Mouse (Mus musculus) c-Kit-negative CD71-positive TER-119-positive erythroid progenitor cells, embryonic 14.5 days (primary cell): ENCODE results near the gene Rfxank.

Experiments
- DNase-seq: peaks from one replicate; pipeline ENCODE4 v3.0.0-alpha.2; 2013; ENCODE audit warnings: low read depth, low spot score

Gene Rfxank

GRCm38 (mm10) chr8:70150158-70150557 lies 11.2 kb upstream of the Rfxank start:
- DNase-seq: no peak

DNA sequence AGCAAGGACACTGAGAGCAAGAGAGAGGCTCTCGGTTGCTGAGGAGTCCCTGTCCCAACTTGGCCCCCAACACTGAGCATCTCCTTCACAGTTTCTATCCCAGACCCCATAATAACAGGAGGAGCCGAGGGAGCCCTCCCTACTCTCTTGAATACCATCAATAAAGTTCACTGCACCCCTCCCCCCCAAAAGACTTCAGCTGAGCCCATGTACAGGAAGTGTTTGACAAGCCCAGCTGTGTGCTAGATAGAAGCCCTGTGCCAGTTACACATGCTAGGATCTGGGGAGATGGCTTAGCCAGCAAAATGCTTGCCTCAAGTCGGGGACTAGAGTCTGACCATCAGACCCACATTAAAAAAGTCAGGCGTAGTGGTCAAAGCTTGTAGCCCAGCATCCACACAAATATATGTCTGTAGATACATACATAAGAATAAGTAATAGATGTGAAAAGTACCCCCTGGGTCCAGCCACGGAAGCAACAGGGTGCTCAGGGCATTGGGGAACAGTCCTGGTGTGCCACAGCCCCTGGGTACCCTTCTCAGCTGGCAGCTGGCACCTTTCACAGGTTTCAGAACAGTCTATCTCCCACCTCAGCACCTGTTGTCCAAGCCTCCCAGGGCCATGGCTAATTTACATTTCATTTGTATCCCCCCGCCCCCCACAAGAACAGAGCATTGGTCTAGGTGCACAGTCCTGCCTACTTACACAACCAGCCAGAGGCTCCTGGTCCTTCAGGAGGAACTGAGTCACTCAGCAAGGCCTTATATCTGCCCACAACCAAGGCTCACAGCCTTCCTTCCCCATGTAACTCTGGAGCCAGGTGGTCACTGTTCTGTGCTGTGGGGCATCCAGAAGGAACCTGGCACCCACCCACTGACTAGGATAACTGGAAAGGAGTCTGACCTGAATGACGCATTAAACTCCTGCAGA lies 9.0 kb upstream of the Rfxank start:
- DNase-seq: no peak

- DNase-seq: no peak
These were observed 1.0 kb upstream of the Rfxank start for GRCm38 (mm10) chr8:70139981-70140380.

GRCm38 (mm10) chr8:70137890-70138289 lies 1.1 kb downstream of the Rfxank start:
- DNase-seq: no peak

DNA sequence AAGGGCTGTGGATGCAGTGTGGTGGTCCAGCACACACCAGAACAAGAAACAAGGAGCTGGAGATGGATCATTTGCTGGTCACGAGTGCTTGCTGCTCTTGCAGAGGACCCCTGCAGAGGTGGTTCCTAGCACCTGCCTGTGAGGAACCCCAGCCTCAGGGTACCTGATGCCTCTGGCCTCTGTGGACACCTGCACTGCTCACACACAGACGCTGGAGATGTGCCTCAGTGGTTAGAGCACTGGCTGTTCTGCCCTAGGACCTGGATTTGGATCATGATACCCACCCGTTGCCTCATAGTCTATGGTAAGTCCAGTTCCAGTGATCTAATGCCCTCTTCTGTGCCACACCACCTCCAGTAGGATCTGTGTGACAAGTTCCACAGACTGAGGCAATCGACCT lies 2.4 kb downstream of the Rfxank start:
- no peak for DNase-seq

GRCm38 (mm10) chr8:70134931-70135330 lies 4.0 kb downstream of the Rfxank start:
- DNase-seq: no peak

GRCm38 (mm10) chr8:70134086-70134485 lies 4.9 kb downstream of the Rfxank start:
- DNase-seq: no peak

- DNase-seq: peak; percentile 68
These were observed 7.6 kb downstream of the Rfxank start, which contains the start of gene Nr2c2ap for GRCm38 (mm10) chr8:70131166-70131883. Nr2c2ap (plus strand) TSS chr8:70131333.

DNA sequence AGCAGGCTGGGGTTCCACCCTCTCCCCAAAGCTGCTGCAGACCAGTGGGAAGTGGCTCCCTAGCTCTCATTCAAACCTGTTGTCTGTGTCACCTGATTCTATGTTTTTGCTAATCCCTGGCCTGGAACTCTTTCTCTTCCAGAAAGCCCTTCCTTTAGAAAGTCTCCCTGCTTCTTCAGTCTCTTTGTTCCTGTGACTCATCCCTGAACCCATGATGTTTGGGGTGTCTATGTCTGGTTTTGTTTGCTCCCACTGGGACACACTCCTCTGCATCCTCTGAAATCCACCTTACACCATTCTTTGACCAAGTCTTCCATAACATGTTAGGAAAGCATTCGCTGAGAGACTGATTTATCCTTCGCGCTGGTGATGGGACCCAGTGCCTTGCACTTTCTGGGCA lies 8.9 kb downstream of the Rfxank start:
- DNase-seq: no peak

DNA sequence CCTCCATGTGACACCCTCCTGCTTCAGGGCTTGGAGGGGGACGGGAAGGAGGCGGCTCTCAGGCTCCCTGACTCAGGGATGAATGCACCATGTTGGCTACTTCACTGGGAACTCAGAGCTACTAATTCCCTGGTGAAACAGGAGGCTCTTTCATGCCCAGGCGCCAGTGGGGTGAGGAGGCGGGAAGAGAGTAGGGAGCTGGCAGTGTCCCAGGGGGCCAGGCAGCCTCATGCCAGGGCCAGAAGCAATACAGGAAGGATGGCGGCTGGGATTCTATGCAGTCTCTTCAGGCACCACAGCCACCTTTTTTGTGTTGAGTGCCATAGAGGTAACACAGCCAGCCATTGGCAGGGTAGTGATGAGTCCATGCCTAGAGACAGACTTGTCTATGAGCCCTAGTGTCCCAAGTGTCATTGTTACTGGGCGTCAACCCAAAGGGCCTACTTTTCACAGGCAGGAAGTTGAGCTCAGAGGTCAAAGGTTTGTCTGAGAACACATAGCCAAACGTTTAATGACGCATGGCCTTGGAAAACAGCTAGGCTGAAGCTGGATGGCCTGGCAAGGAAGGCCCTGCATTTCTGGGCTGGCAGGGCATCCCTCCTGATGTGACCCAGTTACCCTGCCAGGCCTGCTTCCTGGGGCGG lies 9.5 kb downstream of the Rfxank start:
- DNase-seq: no peak

DNA sequence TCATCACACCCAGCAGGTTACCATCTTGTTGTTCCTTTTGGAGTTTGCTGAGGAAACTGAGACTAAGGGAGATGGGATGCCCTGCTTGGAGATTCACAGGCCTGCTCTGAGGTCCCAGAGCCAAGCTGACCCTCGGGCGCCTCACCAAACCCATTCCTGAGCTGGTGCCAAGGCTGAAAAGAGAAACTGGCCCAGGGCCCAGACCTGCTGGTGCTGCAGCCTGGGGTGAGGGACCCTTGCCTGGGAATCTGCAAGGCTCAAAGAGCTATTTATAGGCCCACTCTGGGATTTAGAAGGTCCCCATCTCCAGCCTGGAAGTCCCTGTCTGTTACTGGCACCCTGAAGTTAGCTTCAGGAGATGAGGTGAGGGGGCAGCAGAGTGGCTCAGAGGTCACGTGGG lies 10.5 kb downstream of the Rfxank start:
- DNase-seq: no peak

- no peak for DNase-seq
These were observed 14.0 kb downstream of the Rfxank start for GRCm38 (mm10) chr8:70124992-70125391.

- DNase-seq: no peak
These were observed 16.1 kb downstream of the Rfxank start for GRCm38 (mm10) chr8:70122863-70123262.

DNA sequence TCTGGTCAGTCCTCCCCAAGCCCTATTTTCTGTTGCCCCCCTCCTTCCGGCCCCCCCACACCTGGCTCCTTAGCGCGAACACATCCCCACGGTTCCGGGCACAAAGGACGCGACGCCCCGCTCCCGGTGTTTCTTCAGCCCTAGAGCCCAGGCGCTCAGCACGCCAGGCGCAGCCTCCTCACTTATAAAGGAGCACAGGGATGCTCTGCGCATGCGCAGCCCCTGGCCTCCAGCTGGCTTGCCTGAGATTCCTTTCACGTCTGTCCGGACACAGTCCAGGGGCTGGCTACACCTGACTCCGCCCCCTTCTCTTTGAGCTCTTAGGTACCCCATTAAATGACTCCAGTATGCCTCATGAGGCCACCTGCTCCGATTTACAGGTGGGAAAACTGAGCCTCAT lies 18.3 kb downstream of the Rfxank start, which contains the start of gene Ncan:
Ncan (minus strand) TSS at position 207 of the 400 bp plus-strand sequence.
- no peak for DNase-seq

DNA sequence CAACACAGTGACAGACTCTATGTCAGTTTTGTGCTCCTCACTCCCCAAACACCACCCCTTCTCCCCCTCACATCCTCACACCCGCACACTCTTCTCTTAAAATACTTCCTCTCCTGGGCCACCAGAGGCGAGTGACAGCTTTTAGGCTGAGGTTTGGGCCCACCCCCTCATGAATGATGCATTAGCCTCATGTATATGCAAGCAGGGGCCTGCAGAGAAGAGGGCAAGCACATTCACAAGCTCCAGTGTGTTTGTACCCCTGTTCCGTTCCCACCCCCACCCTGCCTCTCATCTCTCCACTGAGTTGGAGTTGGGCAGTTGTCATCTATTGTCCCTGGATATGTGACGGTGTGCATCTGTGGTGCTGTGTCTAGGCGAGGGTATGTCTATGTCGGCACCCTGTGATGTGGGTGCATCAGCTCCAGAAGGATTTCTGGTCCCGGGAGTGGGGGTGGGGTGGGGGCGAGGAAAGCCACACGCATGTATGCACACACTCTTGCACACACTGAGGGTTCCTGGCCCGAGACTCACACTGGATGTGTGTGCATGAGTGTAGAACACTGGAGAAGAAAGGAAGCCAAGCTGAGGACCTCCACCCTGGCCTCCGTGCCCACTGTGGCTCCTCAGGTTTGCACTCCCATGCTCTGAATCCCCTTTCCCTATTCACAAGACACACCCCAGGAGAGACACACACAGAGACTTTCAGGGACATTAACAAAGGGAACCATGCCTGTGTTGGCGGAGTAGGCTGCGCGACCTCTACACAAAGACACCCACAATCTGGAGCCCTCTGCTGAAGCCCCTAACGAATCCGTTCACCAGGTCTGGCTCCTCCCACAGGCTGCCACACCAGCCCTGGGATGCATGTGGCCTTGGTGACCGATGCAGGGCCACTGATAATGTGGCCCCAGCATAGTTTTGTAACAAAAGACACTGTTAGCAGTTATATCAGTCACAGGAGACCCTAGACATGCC lies 19.9 kb downstream of the Rfxank start:
- DNase-seq: no peak

DNA sequence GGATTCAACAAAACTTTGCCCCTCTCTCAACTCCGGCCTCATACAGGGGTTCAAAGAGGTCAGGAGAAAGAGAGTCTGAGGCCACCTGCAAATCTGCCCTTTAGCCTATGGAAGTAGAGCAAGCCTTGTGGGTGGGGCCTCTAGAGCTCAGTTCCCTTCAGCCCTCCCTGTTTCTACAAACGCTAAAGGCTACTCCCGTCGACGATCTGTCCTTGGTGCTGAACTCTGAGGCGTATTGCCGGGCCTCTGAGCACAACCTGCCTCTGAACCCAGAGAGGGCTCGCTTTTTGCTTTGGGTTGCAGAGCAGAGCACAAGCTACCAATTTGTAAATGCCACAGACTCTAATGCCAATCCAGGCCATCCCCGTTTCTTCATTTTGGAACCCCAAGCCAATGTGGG lies 21.3 kb downstream of the Rfxank start:
- DNase-seq: no peak

- DNase-seq: no peak
These were observed 24.1 kb downstream of the Rfxank start for GRCm38 (mm10) chr8:70114892-70115291.

- no peak for DNase-seq
These were observed 24.5 kb downstream of the Rfxank start for GRCm38 (mm10) chr8:70114488-70114887.

- DNase-seq: no peak
These were observed 26.4 kb downstream of the Rfxank start for GRCm38 (mm10) chr8:70112401-70113016.

DNA sequence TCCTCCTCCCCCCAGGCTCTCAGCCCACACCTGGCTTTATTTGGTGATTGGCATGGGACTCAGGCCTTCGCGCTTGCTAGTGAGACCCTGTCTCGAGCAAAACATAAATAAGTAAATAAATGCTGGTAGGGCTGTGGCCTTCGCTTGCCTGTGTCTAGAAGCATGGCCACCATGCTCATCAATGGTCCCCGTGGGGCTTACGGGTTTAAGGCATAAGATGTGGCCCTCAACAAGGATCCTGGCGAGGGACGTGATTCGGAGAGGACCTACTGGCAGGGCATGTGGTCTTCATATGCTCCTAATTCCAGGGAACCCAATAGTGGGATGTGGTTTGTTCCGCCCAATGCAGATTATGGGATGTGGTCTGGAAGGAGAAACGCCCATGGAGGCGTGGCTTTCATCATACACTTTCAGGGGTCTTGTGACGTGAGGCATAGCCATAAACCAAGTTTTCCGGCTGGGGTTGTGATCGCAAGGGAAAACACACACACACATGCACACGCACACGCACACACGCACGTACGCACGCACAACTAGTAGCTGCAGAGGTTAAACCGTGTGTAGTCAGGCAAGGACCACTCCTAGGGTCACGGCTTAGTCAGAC lies 27.7 kb downstream of the Rfxank start:
- DNase-seq: no peak
